ENCODE assay signal across 21 mouse cellular contexts in the genomic region with DNA sequence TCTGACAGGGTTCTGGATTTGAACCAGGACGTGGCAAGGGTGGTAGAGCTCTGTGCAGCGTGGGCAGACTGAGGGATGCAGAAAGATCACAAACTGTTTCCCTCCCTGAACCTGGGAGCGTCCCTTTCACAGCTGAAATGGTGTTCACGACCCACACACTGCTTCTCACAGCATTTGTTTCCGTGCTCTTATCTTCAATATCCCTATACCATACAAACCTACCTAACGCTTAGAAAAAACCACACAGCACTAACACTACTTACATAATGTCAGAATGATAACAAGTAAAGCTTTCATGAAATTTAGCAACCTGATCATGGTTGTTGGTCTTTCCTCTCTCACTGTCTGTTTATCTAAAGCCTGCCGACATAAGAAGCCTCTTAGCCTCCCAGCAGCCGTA.
DNase-seq lines count a peak whose midpoint lies in the region; ATAC-seq lines count a peak whose summit lies in the region.
"Had no signal": no experiment of that assay in that cellular context is flagged by ENCODE, and none has a peak within 500 bp of the region (broad histone marks: within the 10 kb centered on the region; RNA-seq: fewer than 3 reads in every experiment).

No protein-coding gene starts in this region.

- no peak overlapping the region for H3K4me2 ChIP-seq in intestine, embryonic 14.5 days (ENCODE audit: low read length)
- H3K4me2 ChIP-seq in intestine, embryonic 15.5 days (replicated peaks), result no peak overlapping the region
- H3K4me2 ChIP-seq in midbrain, embryonic 11.5 days, result no peak overlapping the region
- H3K4me2 ChIP-seq in midbrain, embryonic 15.5 days, result no peak overlapping the region
- H3K4me2 ChIP-seq: forebrain, embryonic 13.5 days; heart, embryonic 11.5 days; heart, embryonic 15.5 days; hindbrain, embryonic 14.5 days had no signal

- H3K4me1 ChIP-seq in intestine, embryonic 14.5 days (replicated peaks; ENCODE audit: control insufficient read depth, insufficient read depth, low read length), result peaks cover 6% of the 10 kb centered on the region; the same call in 1 of the 2 replicates
- H3K4me1 ChIP-seq in intestine, embryonic 15.5 days (replicated peaks), result 0 out of 2 replicates have a peak, but pooled peaks cover 4% of the 10 kb centered on the region
- peaks cover 7% of the 10 kb centered on the region for H3K4me1 ChIP-seq in midbrain, embryonic 11.5 days (ENCODE audit: control insufficient read depth, insufficient read depth, low read length)
- H3K4me1 ChIP-seq in midbrain, embryonic 15.5 days, result peaks cover 6% of the 10 kb centered on the region

- ATAC-seq in intestine, embryonic 14.5 days (replicated peaks; ENCODE audit: low FRiP score, low TSS enrichment, low read depth), result no peak
- ATAC-seq in intestine, embryonic 15.5 days, result no peak
- no peak for ATAC-seq in midbrain, embryonic 11.5 days (ENCODE audit: low FRiP score)
- no peak for ATAC-seq in midbrain, embryonic 15.5 days (replicated peaks)
- ATAC-seq in inflammation-experienced regulatory T-cells, adult 6 months, result peak; percentile 53
- ATAC-seq: forebrain, embryonic 13.5 days; forebrain, postnatal 0 days had no signal

- no peaks in the 10 kb centered on the region for H3K9me3 ChIP-seq in intestine, embryonic 14.5 days (ENCODE audit: control insufficient read depth, low read length)
- H3K9me3 ChIP-seq in intestine, embryonic 15.5 days, result no peaks in the 10 kb centered on the region
- no peaks in the 10 kb centered on the region for H3K9me3 ChIP-seq in midbrain, embryonic 11.5 days (ENCODE audit: control insufficient read depth, low read length)
- H3K9me3 ChIP-seq in midbrain, embryonic 15.5 days, result no peaks in the 10 kb centered on the region
- H3K9me3 ChIP-seq: embryonic facial prominence, embryonic 10.5 days; forebrain, embryonic 13.5 days; heart, embryonic 15.5 days; hindbrain, embryonic 10.5 days had no signal

- H3K9ac ChIP-seq in intestine, embryonic 14.5 days (ENCODE audit: low read length), result no peak overlapping the region
- no peak overlapping the region for H3K9ac ChIP-seq in intestine, embryonic 15.5 days
- no peak overlapping the region for H3K9ac ChIP-seq in midbrain, embryonic 11.5 days (ENCODE audit: low read length)
- H3K9ac ChIP-seq in midbrain, embryonic 15.5 days, result no peak overlapping the region
- H3K9ac ChIP-seq: forebrain, embryonic 13.5 days; forebrain, postnatal 0 days; heart, embryonic 15.5 days; hindbrain, embryonic 14.5 days had no signal

- no peaks in the 10 kb centered on the region for H3K27me3 ChIP-seq in intestine, embryonic 14.5 days (replicated peaks; ENCODE audit: control insufficient read depth, insufficient read depth, low read length)
- no peaks in the 10 kb centered on the region for H3K27me3 ChIP-seq in intestine, embryonic 15.5 days (replicated peaks)
- no peaks in the 10 kb centered on the region for H3K27me3 ChIP-seq in midbrain, embryonic 11.5 days (ENCODE audit: control insufficient read depth, insufficient read depth, low read length)
- H3K27me3 ChIP-seq in midbrain, embryonic 15.5 days (replicated peaks), result no peaks in the 10 kb centered on the region
- H3K27me3 ChIP-seq: forebrain, embryonic 13.5 days; heart, embryonic 15.5 days had no signal

- H3K36me3 ChIP-seq in intestine, embryonic 14.5 days (ENCODE audit: control insufficient read depth, insufficient read depth, low read length), result peaks cover 4% of the 10 kb centered on the region; the same call in 1 of the 2 replicates
- H3K36me3 ChIP-seq in intestine, embryonic 15.5 days, result no peaks in the 10 kb centered on the region
- no peaks in the 10 kb centered on the region for H3K36me3 ChIP-seq in midbrain, embryonic 11.5 days (ENCODE audit: control insufficient read depth, insufficient read depth, low read length)
- H3K36me3 ChIP-seq in midbrain, embryonic 15.5 days (replicated peaks), result no peaks in the 10 kb centered on the region
- H3K36me3 ChIP-seq: heart, embryonic 15.5 days had no signal

- WGBS in intestine, embryonic 14.5 days, result 74% methylated on average over 8 of the region's 8 CpGs
- WGBS in intestine, embryonic 15.5 days, result 75% methylated on average over 8 of the region's 8 CpGs
- whole genome bisulfite sequencing in midbrain, embryonic 11.5 days, result 89% methylated on average over 8 of the region's 8 CpGs
- WGBS in midbrain, embryonic 15.5 days, result 89% methylated on average over 8 of the region's 8 CpGs

- H3K4me3 ChIP-seq in intestine, embryonic 14.5 days (ENCODE audit: low read depth, low read length), result no peak overlapping the region
- no peak overlapping the region for H3K4me3 ChIP-seq in intestine, embryonic 15.5 days (replicated peaks)
- H3K4me3 ChIP-seq in midbrain, embryonic 11.5 days (ENCODE audit: low read depth, low read length), result no peak overlapping the region
- no peak overlapping the region for H3K4me3 ChIP-seq in midbrain, embryonic 15.5 days
- H3K4me3 ChIP-seq: embryonic facial prominence, embryonic 10.5 days; forebrain, embryonic 13.5 days; heart, adult 2 months; heart, embryonic 15.5 days; hindbrain, embryonic 10.5 days had no signal

- DNase-seq in intestine, embryonic 14.5 days (ENCODE audit: low spot score), result peak; percentile 35
- DNase-seq in midbrain, embryonic 11.5 days (ENCODE audit: low spot score, missing footprints), result peak; percentile 66
- no peak for DNase-seq in right cerebral cortex, adult 2 months (ENCODE audit: low spot score in 2 of 2)
- no peak for DNase-seq in thymus, postnatal 14 days
- DNase-seq: adrenal gland, postnatal 14 days; B cell, adult 2 months; cerebellum, adult 11-12 months; cerebellum, adult 9-10 months; forebrain, postnatal 0 days; gastrocnemius, postnatal 14 days; heart, adult 2 months; heart, postnatal 14 days had no signal

- H3K27ac ChIP-seq in intestine, embryonic 14.5 days (ENCODE audit: low read depth), result no peak overlapping the region
- no peak overlapping the region for H3K27ac ChIP-seq in intestine, embryonic 15.5 days
- H3K27ac ChIP-seq in midbrain, embryonic 11.5 days (ENCODE audit: low read depth, low read length), result no peak overlapping the region
- H3K27ac ChIP-seq in midbrain, embryonic 15.5 days, result no peak overlapping the region
- H3K27ac ChIP-seq: embryonic facial prominence, embryonic 10.5 days; forebrain, embryonic 13.5 days; heart, adult 2 months; heart, embryonic 15.5 days; hindbrain, embryonic 10.5 days; hindbrain, embryonic 14.5 days had no signal

Comparison
In these comparisons a context has a peak if more than half of its experiments do, and no peak if none do; other contexts are left out.
1. DNase-seq: peak in intestine, embryonic 14.5 days (single experiment) and midbrain, embryonic 11.5 days (single experiment); none in right cerebral cortex, adult 2 months (0 of 2) and thymus, postnatal 14 days (single experiment).